Mouse (Mus musculus): ENCODE measurements at regions not wholly inside any gene's neighbourhood (a gene's known extent, or its start where the extent isn't known, plus 50 kb on each side); places are given as distances from the start of the nearest gene placed in this dataset.
"Not testable (repeated sequence)": the region's sequence is repeated elsewhere in the genome, so short reads cannot be mapped to it uniquely, and the experiment has no call there.

- no peak for DNase-seq
Observed at GRCm38 (mm10) chr10:68961376-68961775, 189.9 kb upstream of the Rhobtb1 start.

- DNase-seq = no peak
Observed at GRCm38 (mm10) chr10:68963090-68963489, 188.1 kb upstream of the Rhobtb1 start.

GRCm38 (mm10) chr10:68965271-68965670 is 186.0 kb upstream of the Rhobtb1 start:
- no peak for DNase-seq

- DNase-seq = no peak
Observed at GRCm38 (mm10) chr10:68967976-68968968, 183.0 kb upstream of the Rhobtb1 start.

GRCm38 (mm10) chr10:68970521-68970920 is 180.7 kb upstream of the Rhobtb1 start:
- DNase-seq = no peak

GRCm38 (mm10) chr10:68974771-68975170 is 176.5 kb upstream of the Rhobtb1 start:
- no peak for DNase-seq

- no peak for DNase-seq
Observed at GRCm38 (mm10) chr10:68976443-68977025, 174.7 kb upstream of the Rhobtb1 start.

- DNase-seq = no peak
Observed at GRCm38 (mm10) chr10:68978115-68978514, 173.1 kb upstream of the Rhobtb1 start.

- DNase-seq = no peak
Observed at GRCm38 (mm10) chr10:68979949-68980348, 171.3 kb upstream of the Rhobtb1 start.

- DNase-seq = no peak
Observed at GRCm38 (mm10) chr10:68982288-68982687, 168.9 kb upstream of the Rhobtb1 start.

GRCm38 (mm10) chr10:68990584-68990983 is 160.7 kb upstream of the Rhobtb1 start:
- DNase-seq = no peak

- DNase-seq = no peak
Observed at GRCm38 (mm10) chr10:68999610-69000009, 151.6 kb upstream of the Rhobtb1 start.

- DNase-seq = no peak
Observed at GRCm38 (mm10) chr10:69001654-69002435, 149.4 kb upstream of the Rhobtb1 start.

GRCm38 (mm10) chr10:69005199-69005872 is 145.9 kb upstream of the Rhobtb1 start:
- DNase-seq = peak; percentile 41

GRCm38 (mm10) chr10:69008679-69009078 is 142.6 kb upstream of the Rhobtb1 start:
- DNase-seq = not testable (repeated sequence)

GRCm38 (mm10) chr10:69020811-69021743 is 130.2 kb upstream of the Rhobtb1 start:
- DNase-seq = no peak

GRCm38 (mm10) chr10:69033410-69033809 is 117.8 kb upstream of the Rhobtb1 start:
- no peak for DNase-seq

- DNase-seq = no peak
Observed at GRCm38 (mm10) chr10:69034390-69035120, 116.7 kb upstream of the Rhobtb1 start.

- not testable (repeated sequence) for DNase-seq
Observed at GRCm38 (mm10) chr10:69035536-69035935, 115.7 kb upstream of the Rhobtb1 start.

- no peak for DNase-seq
Observed at GRCm38 (mm10) chr10:69036096-69036495, 115.1 kb upstream of the Rhobtb1 start.

- DNase-seq = no peak
Observed at GRCm38 (mm10) chr10:69044171-69044651, 107.0 kb upstream of the Rhobtb1 start.
